Mouse (Mus musculus) CH12.LX (cell line): Measurements from ENCODE around the gene Ttll9. TPM values are rescaled to one million over a fixed set of nuclear protein-coding genes. Genes with fewer than 3 reads are reported as not detected.

Source experiments
- DNase-seq: peaks from one replicate; pipeline ENCODE4 v3.0.0-alpha.2; 2013; ENCODE audit errors: extremely low read depth
- H3K27ac ChIP-seq: 2 replicates; pipeline ENCODE4 v1.5.1; 2012; ENCODE audit warnings: low read depth, mild to moderate bottlenecking, control low read depth, moderate library complexity; ENCODE audit not compliant: insufficient read depth
- H3K27me3 ChIP-seq: replicated peaks from 2 replicates; pipeline ENCODE3; 2012; ENCODE audit warnings: inconsistent platforms
- H3K36me3 ChIP-seq, 2 experiments: replicated peaks in 1 of 2; 2 replicates each; pipeline versions ENCODE3 to v1.6.1; 2012; ENCODE audit warnings: inconsistent platforms in 1 of 2, low read length in 1 of 2, mild to moderate bottlenecking in 1 of 2, mixed read lengths in 1 of 2, moderate library complexity in 1 of 2; ENCODE audit not compliant: control insufficient read depth in 1 of 2, insufficient read depth in 1 of 2
- H3K4me1 ChIP-seq, 2 experiments: 2 replicates each; pipeline ENCODE4 v1.6.1; 2012; ENCODE audit warnings: inconsistent platforms in 1 of 2, moderate library complexity in 1 of 2; ENCODE audit not compliant: insufficient read depth in 2 of 2, control insufficient read depth in 1 of 2
- H3K4me2 ChIP-seq: 2 replicates; pipeline ENCODE4 v1.6.1; 2012; ENCODE audit warnings: low read depth, mild to moderate bottlenecking, control low read depth; ENCODE audit not compliant: poor library complexity, insufficient read depth, severe bottlenecking
- H3K4me3 ChIP-seq, 3 experiments: fragments of 150-350 bp in 1 of 3; sonication (generic) in 1 of 3; replicated peaks in 1 of 3; 2 replicates each; pipeline versions ENCODE3 to v1.5.1; 2011 to 2012; ENCODE audit warnings: low read depth in 2 of 3, low read length in 2 of 3, mild to moderate bottlenecking in 2 of 3, moderate library complexity in 2 of 3, control low read depth in 1 of 3, improper control_type of control experiment in 1 of 3, inconsistent platforms in 1 of 3, mixed read lengths in 1 of 3; ENCODE audit not compliant: poor library complexity in 1 of 3
- H3K79me2 ChIP-seq: replicated peaks from 2 replicates; pipeline ENCODE4 v1.6.1; 2012; ENCODE audit warnings: mild to moderate bottlenecking, moderate library complexity; ENCODE audit not compliant: control insufficient read depth, poor library complexity, insufficient read depth, severe bottlenecking; ENCODE audit errors: extremely low read depth
- H3K9ac ChIP-seq: 2 replicates; pipeline ENCODE4 v1.6.1; 2012; ENCODE audit warnings: low read depth, mild to moderate bottlenecking, control low read depth, moderate library complexity; ENCODE audit not compliant: insufficient read depth
- H3K9me3 ChIP-seq: replicated peaks from 2 replicates; pipeline ENCODE3; 2012; ENCODE audit warnings: low read length, inconsistent platforms, mixed read lengths
- BHLHE40 ChIP-seq: IDR thresholded peaks from 2 replicates; pipeline ENCODE4 v1.6.1; 2011; ENCODE audit warnings: mild to moderate bottlenecking, low read depth, low read length, improper control_type of control experiment
- CHD1 ChIP-seq: IDR thresholded peaks from 2 replicates; pipeline ENCODE4 v1.6.1; 2012; ENCODE audit warnings: low read depth, low read length, improper control_type of control experiment, inconsistent platforms
- GABPA ChIP-seq: IDR thresholded peaks from 2 replicates; pipeline ENCODE4 v1.6.1; 2012; ENCODE audit warnings: low read depth, low read length, improper control_type of control experiment, inconsistent platforms; ENCODE audit not compliant: insufficient replicate concordance
- MAFK ChIP-seq: IDR thresholded peaks from 2 replicates; pipeline ENCODE4 v1.6.1; 2011; ENCODE audit warnings: low read length, improper control_type of control experiment; ENCODE audit not compliant: insufficient replicate concordance
- MAX ChIP-seq: IDR thresholded peaks from 2 replicates; pipeline ENCODE4 v1.6.1; 2011; ENCODE audit warnings: low read length, improper control_type of control experiment
- MEF2A ChIP-seq: IDR thresholded peaks from 2 replicates; pipeline ENCODE4 v1.6.1; 2014; ENCODE audit warnings: low read depth, mild to moderate bottlenecking, inconsistent platforms, low read length, improper control_type of control experiment, borderline replicate concordance
- MXI1 ChIP-seq: IDR thresholded peaks from 2 replicates; pipeline ENCODE4 v1.6.1; 2011; ENCODE audit warnings: mild to moderate bottlenecking, low read depth, low read length, improper control_type of control experiment
- NELFE ChIP-seq: IDR thresholded peaks from 2 replicates; pipeline ENCODE4 v1.6.1; 2011; ENCODE audit warnings: low read depth, low read length, improper control_type of control experiment
- POLR2AphosphoS2 ChIP-seq: IDR thresholded peaks from 2 replicates; pipeline ENCODE4 v1.6.1; 2011; ENCODE audit warnings: low read depth, low read length, improper control_type of control experiment
- RAD21 ChIP-seq: IDR thresholded peaks from 2 replicates; pipeline ENCODE4 v1.6.1; 2011; ENCODE audit warnings: low read depth, mild to moderate bottlenecking, low read length, improper control_type of control experiment, moderate library complexity
- RCOR1 ChIP-seq: conservative IDR thresholded peaks from 2 replicates; pipeline ENCODE4 v1.6.1; 2012; ENCODE audit warnings: low read depth, mild to moderate bottlenecking, inconsistent platforms, low read length, improper control_type of control experiment
- SMC3 ChIP-seq: IDR thresholded peaks from 2 replicates; pipeline ENCODE4 v1.6.1; 2011; ENCODE audit warnings: low read depth, low read length, improper control_type of control experiment
- TBP ChIP-seq: conservative IDR thresholded peaks from 2 replicates; pipeline ENCODE4 v1.6.1; 2011; ENCODE audit warnings: low read depth, low read length, improper control_type of control experiment
- UBTF ChIP-seq: IDR thresholded peaks from 2 replicates; pipeline ENCODE4 v1.6.1; 2012; ENCODE audit warnings: low read depth, mild to moderate bottlenecking, inconsistent platforms, low read length, improper control_type of control experiment, moderate library complexity
- USF1 ChIP-seq: IDR thresholded peaks from 2 replicates; pipeline ENCODE4 v1.6.1; 2014; ENCODE audit warnings: low read depth, mild to moderate bottlenecking, inconsistent platforms, low read length, improper control_type of control experiment
- USF2 ChIP-seq: conservative IDR thresholded peaks from 2 replicates; pipeline ENCODE4 v1.6.1; 2011; ENCODE audit warnings: low read depth, low read length, improper control_type of control experiment
- ZC3H11A ChIP-seq: IDR thresholded peaks from 2 replicates; pipeline ENCODE4 v1.6.1; 2012; ENCODE audit warnings: low read depth, mild to moderate bottlenecking, inconsistent platforms, low read length, improper control_type of control experiment
- ZKSCAN1 ChIP-seq: IDR thresholded peaks from 2 replicates; pipeline ENCODE4 v1.6.1; 2012; ENCODE audit warnings: low read depth, inconsistent platforms, low read length, improper control_type of control experiment, borderline replicate concordance
- ZNF384 ChIP-seq: IDR thresholded peaks from 2 replicates; pipeline ENCODE4 v1.6.1; 2012; ENCODE audit warnings: low read depth, low read length, improper control_type of control experiment, inconsistent platforms
- dilution Hi-C: fragments of 300-500 bp; cut with MboI; formaldehyde crosslinking; loops from 2 replicates; pipeline ENCODE4 v1.14.3; 2020; ENCODE audit warnings: low sequenced_read_pairs; ENCODE audit not compliant: extremely low pct_unique_long_range_greater_than_20kb, extremely low pct_ligation_motif_present
- in situ Hi-C: fragments of 300-500 bp; cut with MboI; formaldehyde crosslinking; loops from 3 replicates; pipeline ENCODE4 v1.14.3; 2019; ENCODE audit warnings: low sequenced_read_pairs, low pct_ligation_motif_present, low pct_unique_long_range_greater_than_20kb, mixed read lengths
- polyA plus RNA-seq: library from polyadenylated mRNA; unstranded; fragments of >175 nt; gene quantifications from 2 replicates; pipeline ENCODE4 v1.2.1, GENCODE M21; 2012; ENCODE audit warnings: low read depth; ENCODE audit not compliant: insufficient read length
- total RNA-seq, 2 experiments: library from RNA; depleted of rRNA; stranded (reverse); fragments of 300-350 nt in 1 of 2; fragments of >200 nt in 1 of 2; gene quantifications; 2 replicates each; pipeline ENCODE4 v1.2.3; 2012 to 2014

Gene Ttll9
- total and polyA plus RNA-seq, 3 experiments, result 1.5 to 1.7 (median 1.7) TPM

GRCm38 (mm10) chr2:152951850-152952720, 10.2 kb upstream of the Ttll9 start (continued):
- TF ChIP-seq USF2 (no peak), RAD21 (no peak)

- H3K4me3 ChIP-seq, result no peak overlapping the region
- DNase-seq, result no peak
- in situ Hi-C loops (no loop called here), dilution Hi-C loops (no loop called here)
- H3K27me3 ChIP-seq, result peaks cover 84% of the 10 kb centered on the region
- no peak overlapping the region for H3K4me2 ChIP-seq
- no peaks in the 10 kb centered on the region for H3K4me1 ChIP-seq
- no peaks in the 10 kb centered on the region for H3K79me2 ChIP-seq
- H3K9ac ChIP-seq, result no peak overlapping the region
- no peaks in the 10 kb centered on the region for H3K36me3 ChIP-seq
- H3K9me3 ChIP-seq, result no peaks in the 10 kb centered on the region
- no peak overlapping the region for H3K27ac ChIP-seq
- TF ChIP-seq USF2, result no peak
- no peak for TF ChIP-seq USF1
- TF ChIP-seq POLR2AphosphoS2, result no peak
Measured at GRCm38 (mm10) chr2:152958116-152958515, 4.2 kb upstream of the Ttll9 start.

- DNase-seq, result no peak
- no peaks in the 10 kb centered on the region for H3K36me3 ChIP-seq
- H3K27me3 ChIP-seq, result peaks cover 44% of the 10 kb centered on the region
- no peak overlapping the region for H3K9ac ChIP-seq
- dilution Hi-C loops (no loop called here), in situ Hi-C loops (no loop called here)
- H3K79me2 ChIP-seq, result no peaks in the 10 kb centered on the region
- H3K9me3 ChIP-seq, result peaks cover 3% of the 10 kb centered on the region
- H3K4me3 ChIP-seq, result no peak overlapping the region
- H3K4me1 ChIP-seq, result no peaks in the 10 kb centered on the region
- no peak overlapping the region for H3K4me2 ChIP-seq
- no peak overlapping the region for H3K27ac ChIP-seq
- no peak for TF ChIP-seq MXI1
- TF ChIP-seq SMC3, result no peak
- no peak for TF ChIP-seq CHD1
- no peak for TF ChIP-seq MEF2A
- no peak for TF ChIP-seq ZKSCAN1
- no peak for TF ChIP-seq NELFE
- no peak for TF ChIP-seq TBP
- TF ChIP-seq MAFK, result no peak
- no peak for TF ChIP-seq GABPA
- no peak for TF ChIP-seq MAX
- no peak for TF ChIP-seq UBTF
- TF ChIP-seq ZC3H11A, result no peak
- TF ChIP-seq ZNF384, result no peak
- TF ChIP-seq USF1, result no peak
- no peak for TF ChIP-seq RCOR1
- no peak for TF ChIP-seq BHLHE40
Measured at GRCm38 (mm10) chr2:152965555-152965954, 3.3 kb downstream of the Ttll9 start.
